12 mouse cellular contexts compared by ENCODE assay signal in the genomic region with DNA sequence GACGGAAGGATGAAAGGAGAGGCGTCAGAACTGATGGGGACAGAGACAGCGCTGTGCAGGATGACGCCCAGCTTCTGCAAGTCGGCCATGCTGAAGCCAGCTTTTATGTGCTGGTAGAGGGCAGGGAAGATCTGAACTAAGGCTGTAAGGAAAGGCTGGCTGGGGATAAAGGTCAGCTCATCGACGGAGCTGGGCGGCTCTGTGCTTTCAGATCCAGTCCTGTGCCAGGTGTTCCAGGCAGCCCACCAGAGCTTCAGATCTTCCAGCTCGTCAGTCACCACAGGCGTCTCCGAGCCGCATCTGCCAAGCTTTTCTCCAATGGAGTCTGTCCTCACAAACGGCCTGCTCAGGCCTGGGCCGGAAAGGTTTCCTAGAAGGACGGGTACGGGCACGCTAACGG.
A peak's percentile ranks its signal among the peaks of the same experiment; 100 is the strongest.
DNase-seq lines count a peak whose midpoint lies in the region; ATAC-seq and TF ChIP-seq lines count a peak whose summit lies in the region.
"Had no signal": no experiment of that assay in that cellular context is flagged by ENCODE, and none has a peak within 500 bp of the region (broad histone marks: within the 10 kb centered on the region; RNA-seq: fewer than 3 reads in every experiment).

No protein-coding gene starts in this region.

- no peaks in the 10 kb centered on the region for H3K27me3 ChIP-seq in heart, embryonic 10.5 days (ENCODE audit: insufficient read depth, poor library complexity, severe bottlenecking)
- H3K27me3 ChIP-seq in embryonic facial prominence, embryonic 10.5 days (replicated peaks; ENCODE audit: low read depth, poor library complexity, severe bottlenecking), result no peaks in the 10 kb centered on the region
- no peaks in the 10 kb centered on the region for H3K27me3 ChIP-seq in limb, embryonic 15.5 days
- no peaks in the 10 kb centered on the region for H3K27me3 ChIP-seq in stomach, postnatal 0 days (ENCODE audit: control insufficient read depth, insufficient read depth, low read length)
- H3K27me3 ChIP-seq: heart, embryonic 15.5 days had no signal

- peak; percentile 81 for DNase-seq in heart, embryonic 10.5 days (ENCODE audit: low spot score)
- DNase-seq in heart, postnatal 25 days (ENCODE audit: low spot score), result no peak
- peak; percentile 79 for DNase-seq in ES-CJ7 (ENCODE audit: low read depth, low spot score)
- DNase-seq in embryonic facial prominence, embryonic 10.5 days (ENCODE audit: low spot score), result peak; percentile 63
- DNase-seq in stomach, postnatal 0 days (ENCODE audit: low spot score), result no peak
- no peak for DNase-seq in natural killer cell, adult 2 months (ENCODE audit: low spot score in 2 of 2)
- DNase-seq: right cerebral cortex, postnatal 14 days; thymus, adult 2 months had no signal

- H3K27ac ChIP-seq in heart, embryonic 10.5 days, result no peak overlapping the region; the same call in 1 of the 2 replicates
- H3K27ac ChIP-seq in embryonic facial prominence, embryonic 10.5 days (replicated peaks), result peak overlapping the region; percentile 22; the same call in 1 of the 2 replicates
- H3K27ac ChIP-seq in limb, embryonic 15.5 days, result 0 out of 2 replicates have a peak overlapping the region, but pooled peaks have one; percentile 11
- H3K27ac ChIP-seq in stomach, postnatal 0 days (replicated peaks), result no peak overlapping the region
- H3K27ac ChIP-seq: heart, embryonic 15.5 days had no signal

- intact Hi-C loops in heart, postnatal 25 days (cut with DNase I), result no loop called here

- WGBS in heart, embryonic 10.5 days, result 48% methylated on average over 18 of the region's 18 CpGs
- WGBS in embryonic facial prominence, embryonic 10.5 days, result 47% methylated on average over 18 of the region's 18 CpGs
- WGBS in limb, embryonic 15.5 days, result 35% methylated on average over 18 of the region's 18 CpGs
- WGBS in stomach, postnatal 0 days, result 56% methylated on average over 18 of the region's 18 CpGs

- no peak for ATAC-seq in limb, embryonic 15.5 days (ENCODE audit: insufficient number of reproducible peaks, low FRiP score, low TSS enrichment, low read depth)
- no peak for ATAC-seq in stomach, postnatal 0 days (ENCODE audit: low FRiP score, low TSS enrichment)
- ATAC-seq in megakaryocyte, adult 5-6 weeks (ENCODE audit: poor library complexity, severe bottlenecking), result no peak

- H3K9ac ChIP-seq in limb, embryonic 15.5 days, result no peak overlapping the region
- no peak overlapping the region for H3K9ac ChIP-seq in stomach, postnatal 0 days (ENCODE audit: low read length)
- H3K9ac ChIP-seq: heart, embryonic 15.5 days had no signal

- H3K4me1 ChIP-seq in heart, embryonic 10.5 days, result no peaks in the 10 kb centered on the region
- peaks cover 4% of the 10 kb centered on the region; the same call in 1 of the 2 replicates for H3K4me1 ChIP-seq in embryonic facial prominence, embryonic 10.5 days
- no peaks in the 10 kb centered on the region for H3K4me1 ChIP-seq in limb, embryonic 15.5 days
- H3K4me1 ChIP-seq in stomach, postnatal 0 days (replicated peaks; ENCODE audit: control insufficient read depth, insufficient read depth), result no peaks in the 10 kb centered on the region
- H3K4me1 ChIP-seq: heart, embryonic 15.5 days had no signal

- TF ChIP-seq EP300 in stomach, postnatal 0 days (optimal IDR thresholded peaks at IDR 0.05), result no peak

- H3K4me3 ChIP-seq in heart, embryonic 10.5 days, result no peak overlapping the region
- no peak overlapping the region for H3K4me3 ChIP-seq in embryonic facial prominence, embryonic 10.5 days
- no peak overlapping the region for H3K4me3 ChIP-seq in limb, embryonic 15.5 days
- H3K4me3 ChIP-seq in stomach, postnatal 0 days (ENCODE audit: low read depth, low read length), result no peak overlapping the region
- H3K4me3 ChIP-seq: erythroblast, embryonic 14.5 days; heart, embryonic 15.5 days had no signal

- H3K4me2 ChIP-seq in limb, embryonic 15.5 days, result no peak overlapping the region
- no peak overlapping the region for H3K4me2 ChIP-seq in stomach, postnatal 0 days (replicated peaks; ENCODE audit: low read depth)
- H3K4me2 ChIP-seq: heart, embryonic 15.5 days had no signal

- peaks cover 69% of the 10 kb centered on the region for H3K36me3 ChIP-seq in heart, embryonic 10.5 days
- H3K36me3 ChIP-seq in embryonic facial prominence, embryonic 10.5 days (replicated peaks), result peaks cover 84% of the 10 kb centered on the region
- H3K36me3 ChIP-seq in limb, embryonic 15.5 days, result peaks cover 71% of the 10 kb centered on the region
- peaks cover 14% of the 10 kb centered on the region for H3K36me3 ChIP-seq in stomach, postnatal 0 days (ENCODE audit: control insufficient read depth, insufficient read depth, low read length)

- TF ChIP-seq CTCF in stomach, postnatal 0 days (IDR thresholded peaks at IDR 0.05; ENCODE audit: low read depth), result no peak

- no peaks in the 10 kb centered on the region for H3K9me3 ChIP-seq in heart, embryonic 10.5 days
- no peaks in the 10 kb centered on the region for H3K9me3 ChIP-seq in embryonic facial prominence, embryonic 10.5 days
- no peaks in the 10 kb centered on the region for H3K9me3 ChIP-seq in limb, embryonic 15.5 days
- no peaks in the 10 kb centered on the region for H3K9me3 ChIP-seq in stomach, postnatal 0 days (ENCODE audit: control insufficient read depth, low read length)
- H3K9me3 ChIP-seq: heart, embryonic 15.5 days had no signal

Comparison
In these comparisons a context has a peak if more than half of its experiments do, and no peak if none do; other contexts are left out.
1. DNase-seq: peak in heart, embryonic 10.5 days (single experiment), ES-CJ7 (single experiment) and embryonic facial prominence, embryonic 10.5 days (single experiment); none in heart, postnatal 25 days (single experiment), stomach, postnatal 0 days (single experiment) and natural killer cell, adult 2 months (0 of 2).
2. H3K27ac ChIP-seq: peak in embryonic facial prominence, embryonic 10.5 days (single experiment) and limb, embryonic 15.5 days (single experiment); none in heart, embryonic 10.5 days (single experiment) and stomach, postnatal 0 days (single experiment).